Mouse (Mus musculus): ENCODE data around the gene Relt.
"Not testable (repeated sequence)": the region's sequence is repeated elsewhere in the genome, so short reads cannot be mapped to it uniquely, and the experiment has no call there.

Gene Relt

DNA sequence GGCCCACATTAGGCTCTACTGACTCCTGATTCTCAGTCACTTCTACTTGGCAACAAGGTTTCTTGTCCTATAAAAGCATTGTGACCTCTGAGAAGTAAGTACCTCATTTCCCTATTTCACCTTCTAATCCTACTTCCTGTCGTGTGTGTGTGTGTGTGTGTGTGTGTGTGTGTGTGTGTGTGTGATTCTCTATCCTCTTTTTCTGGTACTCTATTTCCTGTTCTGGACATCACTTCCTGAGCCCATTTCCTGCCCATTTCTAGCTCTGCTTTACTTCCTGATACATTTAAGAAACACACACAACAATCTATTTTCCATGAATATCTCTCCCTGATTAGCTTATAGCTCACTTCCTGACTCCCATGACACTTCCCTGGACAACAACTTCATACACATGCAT is 12.6 kb upstream of the Relt start:
- no peak for DNase-seq (ENCODE audit: low spot score in 2 of 2)

DNA sequence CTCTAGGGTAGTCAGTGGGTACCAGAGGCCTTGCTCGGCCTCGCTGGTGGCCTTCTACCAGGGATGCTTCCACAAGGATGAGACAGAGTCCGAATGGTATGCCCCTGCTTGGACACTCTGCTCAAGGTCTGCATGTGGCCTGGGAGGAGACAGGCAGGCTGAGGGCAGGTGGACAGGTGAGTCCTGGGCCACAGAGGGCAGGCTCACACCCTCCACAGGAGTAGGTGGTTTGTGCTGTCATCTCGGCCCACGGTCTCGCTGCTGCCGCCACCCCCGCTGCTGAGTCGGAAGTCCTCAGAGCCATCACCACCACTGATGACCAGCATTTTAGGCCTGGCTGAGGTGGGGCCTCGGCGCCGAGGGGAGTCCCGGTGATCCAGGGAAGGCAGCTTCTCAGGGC is 10.0 kb upstream of the Relt start:
- no peak for DNase-seq (ENCODE audit: low spot score in 2 of 2)

DNA sequence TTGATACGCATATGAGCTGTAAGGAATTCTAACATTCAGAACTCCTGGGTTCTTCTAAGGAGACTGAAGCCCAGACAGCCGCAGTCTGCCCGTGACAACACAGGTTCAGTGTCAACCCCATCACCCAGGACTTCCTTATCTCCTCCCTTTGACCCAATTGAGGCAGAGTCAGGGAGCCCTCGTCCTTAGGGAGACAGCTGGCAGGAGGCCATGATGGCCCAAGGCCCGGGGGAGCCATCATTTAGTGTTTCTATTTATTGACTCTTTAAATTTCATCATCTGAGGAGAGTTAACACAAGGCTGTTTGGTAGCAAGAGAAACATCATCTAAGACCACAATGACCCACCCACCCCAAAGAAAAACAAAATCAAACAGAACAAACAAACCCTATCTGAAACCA is 8.6 kb upstream of the Relt start:
- DNase-seq (ENCODE audit: low spot score in 2 of 2) = no peak

DNA sequence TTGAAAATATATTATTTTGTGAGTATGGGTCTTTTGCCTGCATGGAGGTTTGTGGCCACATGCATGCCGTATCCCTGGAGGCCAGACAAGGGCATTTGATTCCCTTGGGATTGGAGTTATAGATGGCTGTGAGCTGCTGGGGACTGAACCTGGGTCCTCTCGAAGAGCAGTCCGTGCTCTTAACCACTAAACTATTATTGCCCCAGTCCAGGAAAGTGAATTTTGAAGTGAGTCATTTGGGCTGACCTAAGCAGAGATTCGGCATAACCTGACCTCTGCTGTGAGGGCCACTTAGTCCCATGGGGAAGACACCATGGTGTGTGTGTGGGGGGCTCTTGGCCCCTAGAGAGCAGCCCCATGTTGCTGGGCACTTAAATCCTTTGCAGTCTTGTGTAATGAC is 8.1 kb upstream of the Relt start:
- DNase-seq (ENCODE audit: low spot score in 2 of 2) = no peak

DNA sequence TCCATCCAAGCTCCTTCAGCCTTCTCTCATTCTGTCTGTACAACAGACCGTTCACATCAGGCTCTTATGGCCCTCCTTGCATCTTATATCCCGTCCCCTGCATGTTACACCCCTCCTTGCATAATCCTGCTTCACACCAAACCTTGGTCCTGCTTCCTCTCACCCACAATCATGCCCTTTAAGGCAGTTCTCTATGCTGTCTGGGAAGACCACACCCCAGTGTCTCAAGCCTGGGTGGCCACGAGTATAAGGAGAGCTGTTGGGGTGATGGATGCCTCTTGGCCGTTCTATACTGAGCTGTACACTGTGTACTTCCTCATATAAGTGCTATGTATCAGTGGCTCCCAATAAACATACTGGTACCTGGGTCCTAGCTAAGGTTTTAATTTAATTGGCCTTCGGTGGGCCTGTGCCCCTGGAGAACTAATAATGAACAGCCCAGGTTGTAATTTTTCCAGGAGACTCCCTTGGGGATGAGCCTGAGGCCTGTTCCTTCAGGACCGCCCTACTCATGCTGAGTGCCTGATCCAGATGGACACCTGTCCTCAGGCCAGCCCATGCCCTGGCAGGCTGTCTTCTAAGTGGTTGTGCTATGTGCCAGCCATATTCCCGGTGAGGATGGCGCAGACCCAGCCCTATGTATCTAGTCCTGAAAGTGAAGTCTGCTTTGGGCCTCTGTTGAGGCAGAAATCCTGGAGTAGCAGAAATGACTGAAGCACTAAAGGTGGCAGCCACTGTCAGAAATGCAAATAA is 6.8 kb upstream of the Relt start:
- no peak for DNase-seq (ENCODE audit: low spot score in 2 of 2)

DNA sequence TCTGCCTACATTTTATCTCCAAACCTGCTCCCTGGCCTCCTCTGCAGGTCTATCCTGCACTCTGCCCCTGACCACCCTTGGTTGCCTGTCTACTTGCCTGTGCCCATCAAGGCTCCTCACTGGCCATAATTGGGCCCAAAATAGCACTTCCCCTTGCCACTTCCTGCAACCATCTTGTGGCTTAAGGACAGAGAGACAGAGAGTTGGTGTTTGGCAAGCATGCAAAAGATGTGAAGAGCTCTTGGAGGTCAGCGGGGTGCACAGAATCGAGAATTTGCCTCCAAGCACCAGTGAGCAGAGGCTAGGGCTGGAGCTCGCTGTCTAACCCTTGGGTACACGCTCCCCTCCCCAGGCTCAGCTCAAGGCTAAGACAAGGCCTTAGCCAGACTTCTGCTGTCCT is 5.3 kb upstream of the Relt start:
- no peak for DNase-seq (ENCODE audit: low spot score in 2 of 2)

DNA sequence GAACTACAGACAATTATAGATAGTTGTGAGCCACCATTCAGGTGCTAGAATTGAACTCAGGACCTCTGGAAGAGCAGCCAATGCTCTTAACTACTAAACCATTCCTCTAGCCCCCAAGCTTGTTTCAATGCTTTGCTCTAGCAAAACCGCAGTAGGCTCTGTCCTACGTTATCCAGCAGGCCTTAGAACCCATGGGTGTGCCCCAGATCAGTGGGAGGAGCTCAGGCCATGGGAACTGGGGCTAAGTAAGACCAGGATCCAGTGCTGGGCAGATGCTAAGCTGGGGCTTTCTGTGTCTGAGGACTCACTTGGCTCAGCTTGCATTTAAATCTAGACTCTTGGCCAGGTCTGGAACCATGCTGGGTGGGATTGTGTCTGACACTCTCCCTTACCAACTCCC is 4.3 kb upstream of the Relt start:
- DNase-seq (ENCODE audit: low spot score in 2 of 2) = no peak

DNA sequence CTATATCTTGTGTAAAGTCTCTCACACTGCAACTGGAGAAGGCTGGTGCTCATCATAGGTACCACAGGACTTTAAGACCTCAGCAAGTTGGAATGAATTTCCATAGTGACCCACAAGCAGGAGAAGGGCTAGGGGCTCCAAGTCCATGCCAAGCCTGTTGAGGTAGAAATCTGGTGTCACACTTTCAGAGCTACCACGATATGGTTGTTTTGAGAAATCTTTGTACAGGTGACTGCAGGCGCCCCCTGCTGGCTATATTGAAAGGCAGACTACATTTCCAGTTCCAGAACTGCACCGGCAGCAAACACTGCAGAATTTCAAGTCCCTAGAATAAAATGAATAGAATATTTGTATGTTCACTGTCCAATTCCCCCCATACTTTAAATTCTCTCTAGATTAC is 3.4 kb upstream of the Relt start:
- peak; percentile 62 to 72 for DNase-seq (ENCODE audit: low spot score in 2 of 2)

DNA sequence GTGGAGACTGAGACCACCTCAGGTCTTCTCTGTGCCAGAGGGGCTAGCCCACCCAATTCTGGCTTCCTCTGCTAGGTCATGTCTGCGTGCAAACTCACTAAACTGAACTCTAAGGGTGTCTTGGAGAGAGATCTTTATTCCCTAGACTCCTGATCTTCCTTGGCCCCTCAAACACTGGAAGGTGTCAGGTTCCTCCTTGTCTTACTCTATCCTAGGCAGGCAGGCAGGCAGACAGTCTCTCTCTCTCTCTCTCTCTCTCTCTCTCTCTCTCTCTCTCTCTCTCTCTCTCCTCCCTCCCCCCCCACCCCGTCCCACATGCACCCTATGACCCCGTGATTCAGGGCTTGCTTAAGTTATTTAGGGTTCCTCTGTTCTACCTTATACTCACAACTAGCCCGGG is 893 bp downstream of the Relt start:
- DNase-seq (ENCODE audit: low spot score in 2 of 2) = no peak

DNA sequence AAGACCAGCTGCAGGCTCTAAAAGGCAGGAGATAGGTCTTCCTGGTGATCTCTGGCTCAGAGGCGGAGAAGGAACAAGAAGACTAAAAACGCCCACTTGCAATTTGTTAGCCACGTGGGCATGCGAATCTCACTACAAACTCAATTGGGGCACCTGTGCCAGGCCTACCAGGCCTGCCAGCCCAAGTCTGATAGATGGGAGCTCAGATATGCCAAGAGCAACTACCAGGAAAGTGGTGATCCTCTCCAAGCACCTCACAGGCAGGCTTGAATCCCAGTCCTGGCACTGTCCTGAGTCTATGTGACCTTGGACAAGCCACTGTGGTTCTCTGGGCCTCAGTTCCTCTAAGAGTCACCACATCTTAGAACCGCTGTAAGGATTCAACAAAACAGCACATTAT is 2.0 kb downstream of the Relt start:
- DNase-seq (ENCODE audit: low spot score in 2 of 2) = no peak

DNA sequence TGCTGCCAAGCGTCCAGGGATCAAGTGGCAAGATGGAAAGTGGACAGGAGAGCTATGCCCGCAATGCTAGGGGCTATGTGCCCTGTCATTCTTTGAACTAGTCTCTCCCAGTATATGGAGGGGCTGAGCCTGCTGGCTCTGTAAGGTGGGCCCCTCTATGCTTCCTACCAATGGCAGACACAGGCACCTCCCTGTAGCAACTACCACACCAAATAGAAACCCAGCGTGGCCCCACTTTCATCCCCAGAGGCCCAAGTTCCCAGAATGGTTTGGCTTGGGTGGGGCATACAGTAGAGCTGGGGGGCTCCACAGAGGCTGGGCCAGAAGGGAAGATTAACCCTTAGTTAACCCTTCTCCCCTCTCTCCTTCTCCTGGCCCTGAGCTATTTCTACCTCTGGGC is 2.8 kb downstream of the Relt start:
- no peak for DNase-seq (ENCODE audit: low spot score in 2 of 2)

DNA sequence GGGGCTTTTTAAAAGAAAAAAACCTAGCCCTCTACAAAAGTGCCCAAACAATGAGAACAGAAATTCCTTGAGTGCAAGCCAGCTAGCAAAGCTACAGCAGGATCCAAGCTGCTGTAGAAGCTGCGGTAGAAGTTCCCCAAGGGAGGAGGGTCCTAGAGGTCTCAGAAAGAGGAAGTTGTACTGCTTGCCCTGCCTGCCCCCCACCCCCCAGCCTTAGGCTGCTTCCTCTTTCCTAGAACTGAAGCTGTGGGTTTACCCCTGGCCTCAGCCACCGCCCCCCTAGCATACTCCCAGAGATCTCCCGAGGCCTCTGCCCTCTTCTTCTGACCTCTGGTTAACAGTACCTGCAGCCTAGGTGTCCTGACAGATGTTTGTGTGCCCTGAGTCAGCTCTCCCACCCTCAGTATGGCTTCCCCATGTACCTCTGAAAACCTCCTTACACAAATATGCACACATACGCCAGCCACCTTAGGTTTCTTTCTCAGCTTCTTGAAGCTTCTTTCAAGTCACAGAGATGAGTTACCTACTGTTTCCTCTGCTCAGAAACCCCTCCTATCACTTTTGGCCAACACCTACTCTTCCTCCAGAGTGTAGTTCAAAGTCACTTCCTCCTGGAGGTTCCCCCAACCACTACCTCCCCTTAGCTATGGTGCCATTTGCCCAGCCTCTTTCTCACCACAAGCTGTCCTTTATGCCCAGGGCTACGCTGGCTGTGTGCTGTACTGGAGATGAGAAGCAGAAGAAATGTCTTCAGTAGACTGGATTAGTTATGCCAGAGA is 7.3 kb downstream of the Relt start:
- DNase-seq (ENCODE audit: low spot score in 2 of 2) = no peak

DNA sequence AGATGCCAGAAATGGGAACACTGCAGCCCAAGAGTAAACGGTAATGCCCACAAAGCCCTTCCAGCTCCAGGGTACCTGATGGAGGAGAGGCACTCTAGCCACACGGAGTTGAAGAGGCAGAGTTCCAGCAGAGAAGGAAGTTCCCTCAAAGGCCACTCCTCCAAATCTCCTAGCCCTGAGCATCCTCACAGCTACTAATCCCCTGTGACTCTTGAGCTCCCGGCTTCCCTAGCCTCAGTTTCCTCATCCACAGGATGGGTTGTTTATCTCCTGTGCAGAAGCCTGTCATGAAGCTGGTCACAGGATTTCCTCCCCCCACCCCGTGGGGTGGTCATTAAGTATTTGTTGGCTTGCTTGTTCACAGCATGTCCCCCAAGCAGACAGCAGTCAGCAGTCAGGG is 7.9 kb downstream of the Relt start:
- DNase-seq (ENCODE audit: low spot score in 2 of 2) = no peak

DNA sequence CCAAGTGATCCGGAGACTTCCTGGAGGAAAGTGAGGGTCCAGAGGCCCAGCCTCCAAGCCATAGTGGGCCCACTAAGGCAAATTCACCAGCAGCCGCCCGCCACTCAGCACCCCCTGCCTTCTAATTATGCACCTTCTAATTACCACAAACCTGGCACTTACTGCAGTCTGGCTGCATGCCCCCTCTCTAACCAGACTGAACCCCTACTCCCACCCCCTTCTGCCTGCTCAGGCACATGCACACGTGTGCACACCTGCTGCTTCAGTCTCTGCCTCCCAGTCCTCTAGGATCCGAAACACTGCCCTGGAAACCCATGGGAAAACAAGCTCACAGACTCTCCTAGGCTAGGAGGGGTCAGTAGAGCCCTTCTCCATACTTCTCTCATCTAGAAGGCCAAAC is 8.4 kb downstream of the Relt start:
- no peak for DNase-seq (ENCODE audit: low spot score in 2 of 2)

DNA sequence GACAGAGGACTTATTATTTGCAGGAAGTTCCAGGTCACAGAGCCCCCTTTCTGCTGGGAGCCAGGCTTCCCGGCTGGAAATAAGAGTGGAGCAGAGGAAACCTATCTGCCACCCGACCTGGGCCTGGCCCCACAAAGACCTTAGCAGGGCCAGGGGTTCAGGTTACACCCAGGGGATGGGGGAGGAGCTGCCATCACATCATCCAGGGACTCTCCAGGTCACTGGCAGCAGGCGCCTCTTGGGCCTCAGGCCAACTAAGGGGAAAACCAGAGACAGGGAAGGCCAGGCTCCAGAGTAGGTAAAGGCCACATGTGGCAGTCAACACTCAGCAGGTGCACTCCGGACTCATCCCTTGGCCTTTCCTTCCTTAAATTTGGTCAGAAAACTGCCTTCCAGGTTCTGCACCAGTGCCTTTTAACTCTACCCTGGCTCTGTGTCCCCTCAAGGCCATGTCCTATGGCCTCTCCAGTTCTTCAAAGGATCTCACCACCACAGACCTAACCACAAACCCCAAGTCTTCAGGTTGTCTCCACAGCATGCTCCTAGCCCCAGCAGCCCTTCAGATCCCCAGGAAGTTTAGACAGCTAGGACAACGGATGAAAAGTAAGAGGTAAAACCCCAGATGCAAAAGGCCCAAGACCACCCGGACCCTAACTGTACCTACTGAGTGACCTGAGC is 9.0 kb downstream of the Relt start:
- DNase-seq (ENCODE audit: low spot score in 2 of 2) = no peak

DNA sequence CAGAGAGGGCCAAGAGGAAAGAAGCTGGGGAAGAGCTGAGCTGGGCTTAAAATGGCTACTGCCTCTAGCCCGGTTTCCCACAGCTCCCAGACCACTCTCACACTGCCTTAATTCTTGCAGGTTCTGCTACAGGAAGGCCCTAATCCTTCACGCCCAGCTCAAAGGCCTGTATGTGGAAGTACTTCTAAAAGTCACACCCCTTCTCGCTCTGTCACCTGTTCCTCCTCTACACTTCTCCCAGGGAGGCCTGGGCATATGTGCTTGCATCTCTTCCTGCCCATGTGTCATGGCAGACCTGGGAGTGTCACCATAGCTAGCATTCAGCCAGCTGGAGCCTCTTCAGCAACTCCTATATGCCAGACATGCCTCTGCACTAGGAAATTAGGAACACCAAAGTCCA is 9.8 kb downstream of the Relt start:
- no peak for DNase-seq (ENCODE audit: low spot score in 2 of 2)

DNA sequence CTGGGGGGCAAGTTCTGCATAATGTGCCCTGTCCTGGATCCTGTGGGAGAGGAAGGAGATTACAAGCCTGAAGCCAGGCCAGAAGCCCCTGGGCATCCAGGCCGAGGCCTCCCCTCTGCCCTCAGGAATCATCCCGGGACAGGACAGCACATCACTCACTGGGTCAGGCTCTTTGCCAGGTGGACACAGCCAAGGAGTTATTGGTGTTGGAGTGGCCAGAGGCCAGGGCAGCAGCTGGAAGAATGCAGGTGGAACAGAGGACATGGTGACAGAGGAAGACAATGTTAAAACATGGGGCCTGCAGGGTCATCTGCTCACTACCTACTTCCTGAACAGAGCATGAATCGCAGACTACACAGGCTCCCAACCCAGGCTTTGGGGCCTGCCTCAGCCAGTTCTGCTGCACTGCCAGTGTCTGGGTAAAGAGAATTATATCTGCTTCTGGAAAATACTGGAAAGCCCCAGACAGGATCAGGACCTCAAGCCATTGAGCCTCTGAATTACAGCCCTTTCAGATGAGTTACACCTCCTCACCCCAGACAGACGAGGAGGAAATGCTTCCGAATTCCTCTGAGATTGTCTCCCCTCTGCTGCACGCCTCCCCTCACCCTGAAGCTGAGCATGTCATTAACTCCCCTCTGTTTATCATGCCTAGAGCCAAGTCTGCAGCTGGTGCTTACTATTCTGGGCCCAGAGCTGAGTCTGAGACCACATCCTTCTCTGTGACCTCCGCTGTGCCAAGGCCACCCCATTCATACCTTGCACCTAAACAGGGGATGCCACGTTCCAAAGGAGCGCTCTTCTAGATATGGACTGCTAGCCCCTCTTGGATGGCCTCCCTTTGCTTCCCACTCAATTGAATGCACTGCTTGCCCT is 11.5 kb downstream of the Relt start:
- no peak for DNase-seq (ENCODE audit: low spot score in 2 of 2)

DNA sequence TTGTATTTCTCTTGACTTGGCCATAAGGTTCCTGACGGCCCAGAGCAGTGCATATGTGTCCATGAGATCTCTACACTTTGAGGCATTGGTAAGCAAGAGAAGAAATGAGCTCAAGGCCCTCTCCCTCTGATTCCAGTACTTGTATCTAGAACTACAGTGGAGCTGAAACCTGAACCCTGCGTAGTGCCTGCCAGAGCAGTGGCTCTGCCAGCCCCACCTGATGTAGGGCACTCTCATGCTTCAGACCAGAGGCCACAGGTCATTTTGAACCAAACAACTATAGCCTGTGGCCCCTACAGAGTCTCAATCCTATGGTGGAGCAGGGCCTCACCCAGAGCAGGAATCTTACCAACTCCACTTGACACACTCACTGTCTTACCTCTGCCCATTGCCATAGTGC is 13.7 kb downstream of the Relt start:
- DNase-seq (ENCODE audit: low spot score in 2 of 2) = no peak

DNA sequence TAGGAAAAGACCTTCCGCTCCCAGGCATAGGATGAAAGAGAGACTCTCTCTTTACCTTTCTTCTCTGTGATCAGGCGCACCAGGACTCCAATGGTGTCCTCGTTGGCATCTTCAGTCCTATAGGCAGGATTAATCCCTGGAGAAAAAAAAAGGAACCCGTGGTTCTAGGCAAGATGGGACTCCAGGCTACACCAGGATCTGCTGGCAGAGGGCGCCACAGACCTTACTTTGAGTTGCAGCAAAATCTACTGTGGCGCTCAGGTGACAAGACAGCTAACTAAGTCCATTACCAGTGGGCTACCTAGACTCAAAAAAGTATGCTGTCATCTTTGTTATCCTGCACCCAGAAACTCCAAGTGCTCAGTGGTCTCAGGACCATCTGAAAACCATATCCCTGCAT is 14.5 kb downstream of the Relt start:
- DNase-seq (ENCODE audit: low spot score in 2 of 2) = peak; percentile 74 to 82

DNA sequence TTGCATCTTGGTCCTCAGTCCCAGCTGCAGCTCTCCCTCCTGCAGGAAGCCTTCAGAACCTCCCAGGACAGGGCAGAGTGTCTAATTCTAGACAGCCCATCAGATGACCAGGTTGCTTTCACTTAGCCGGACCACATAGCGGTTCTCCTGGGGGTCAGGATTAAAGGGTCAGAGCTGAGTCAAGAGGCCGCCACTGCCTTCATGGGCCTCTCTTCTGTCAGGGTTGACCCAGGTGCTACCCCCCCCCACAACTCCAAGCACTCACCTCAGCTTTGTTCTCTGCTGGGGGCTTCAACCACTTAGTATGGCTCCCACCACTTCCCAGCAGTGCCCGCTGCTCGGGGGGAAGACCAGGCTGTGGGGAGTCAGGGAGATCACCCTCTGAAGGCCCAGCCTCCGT is 16.1 kb downstream of the Relt start:
- DNase-seq (ENCODE audit: low spot score in 2 of 2) = no peak

DNA sequence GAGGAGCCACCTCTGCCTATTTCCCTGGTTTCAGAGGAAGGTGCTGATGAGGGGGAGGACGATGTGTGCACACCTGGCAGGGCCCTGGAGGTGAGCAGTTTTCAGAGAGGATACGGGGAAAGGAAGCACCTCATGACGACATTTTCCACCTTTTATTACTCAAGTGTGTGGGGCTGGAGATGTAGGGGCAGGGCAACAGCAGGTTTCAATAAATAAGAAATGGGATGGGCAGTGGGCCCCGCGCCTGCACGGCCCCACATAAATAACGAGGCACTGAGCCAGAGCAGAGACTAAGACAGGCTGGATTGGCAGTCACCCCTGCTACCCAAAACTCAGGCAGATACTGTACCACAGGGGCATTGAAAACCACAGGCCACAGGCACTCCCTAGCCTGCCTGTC is 17.2 kb downstream of the Relt start:
- DNase-seq (ENCODE audit: low spot score in 2 of 2) = not testable (repeated sequence)

DNA sequence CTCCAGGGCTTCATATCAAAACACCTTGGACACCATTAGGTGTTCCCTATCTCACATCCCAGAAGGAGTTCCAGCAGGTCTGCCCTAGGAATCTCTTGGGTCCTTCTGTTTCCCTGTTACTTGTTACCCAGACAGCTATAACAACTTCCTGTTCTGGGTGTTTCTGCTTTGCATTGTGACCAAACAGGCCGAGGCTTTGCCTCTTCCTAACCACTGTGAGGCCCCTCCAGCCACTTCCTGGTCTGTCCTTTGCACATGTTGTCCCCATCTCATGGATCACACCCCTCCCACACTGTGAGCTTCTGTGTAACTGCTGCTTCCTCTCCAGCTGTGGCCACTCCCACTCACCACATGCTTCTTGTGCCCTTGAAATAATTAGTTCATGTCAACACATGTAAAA is 17.8 kb downstream of the Relt start:
- DNase-seq (ENCODE audit: low spot score in 2 of 2) = no peak
